ENCODE assay signal across 9 mouse cellular contexts in the genomic region with DNA sequence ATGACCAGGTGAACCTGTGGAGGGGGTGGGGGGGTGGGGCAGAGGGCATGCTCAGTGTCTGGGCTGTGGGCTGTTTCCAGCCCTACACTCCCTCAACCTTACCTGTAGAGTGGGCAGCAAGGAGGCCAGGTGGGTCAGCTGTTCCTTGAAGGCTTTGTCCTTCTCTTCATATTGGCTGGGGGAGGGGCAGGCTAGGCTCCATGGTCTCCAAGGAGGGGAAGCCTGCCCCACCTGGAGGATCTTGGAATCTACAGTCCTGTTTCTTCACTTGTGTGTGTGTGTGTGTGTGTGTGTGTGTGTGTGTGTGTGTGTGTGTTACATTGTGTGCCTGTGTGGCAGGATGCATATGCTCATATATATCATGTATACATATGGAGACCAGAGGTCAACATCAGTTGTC. TPM values are rescaled to one million over a fixed set of nuclear protein-coding genes. Genes with fewer than 3 reads are reported as not detected.
A peak's percentile ranks its signal among the peaks of the same experiment; 100 is the strongest.
DNase-seq lines count a peak whose midpoint lies in the region; ATAC-seq lines count a peak whose summit lies in the region.
"Had no signal": no experiment of that assay in that cellular context is flagged by ENCODE, and none has a peak within 500 bp of the region (broad histone marks: within the 10 kb centered on the region; RNA-seq: fewer than 3 reads in every experiment).

No protein-coding gene starts in this region.

- H3K4me3 ChIP-seq in hindbrain, embryonic 14.5 days (replicated peaks; ENCODE audit: low read length), result peak overlapping the region; percentile 36
- peak overlapping the region; percentile 29 for H3K4me3 ChIP-seq in neural tube, embryonic 14.5 days (ENCODE audit: low read depth, low read length)

- H3K4me2 ChIP-seq in hindbrain, embryonic 14.5 days (replicated peaks), result peak overlapping the region; percentile 71
- H3K4me2 ChIP-seq in neural tube, embryonic 14.5 days (ENCODE audit: low read depth, low read length), result peak overlapping the region; percentile 53

- peaks cover 89% of the 10 kb centered on the region for H3K27me3 ChIP-seq in hindbrain, embryonic 14.5 days (ENCODE audit: control insufficient read depth, insufficient read depth, low read length)
- peaks cover 66% of the 10 kb centered on the region for H3K27me3 ChIP-seq in neural tube, embryonic 14.5 days (ENCODE audit: control insufficient read depth, insufficient read depth, low read length)

- H3K4me1 ChIP-seq in hindbrain, embryonic 14.5 days (replicated peaks; ENCODE audit: control insufficient read depth, insufficient read depth, low read length), result peaks cover 21% of the 10 kb centered on the region; the same call in 1 of the 2 replicates
- peaks cover 9% of the 10 kb centered on the region; the same call in 1 of the 2 replicates for H3K4me1 ChIP-seq in neural tube, embryonic 14.5 days (ENCODE audit: control insufficient read depth, insufficient read depth, low read length)

- no peaks in the 10 kb centered on the region for H3K9me3 ChIP-seq in hindbrain, embryonic 14.5 days (ENCODE audit: control insufficient read depth, low read length)
- H3K9me3 ChIP-seq in neural tube, embryonic 14.5 days (ENCODE audit: control insufficient read depth, low read length), result no peaks in the 10 kb centered on the region

- H3K9ac ChIP-seq in hindbrain, embryonic 14.5 days, result no peak overlapping the region
- no peak overlapping the region for H3K9ac ChIP-seq in neural tube, embryonic 14.5 days (replicated peaks; ENCODE audit: low read depth, low read length)

- peak; percentile 65 for DNase-seq in adrenal gland, postnatal 14 days
- DNase-seq in adrenal gland, postnatal 10 days, result no peak
- peak; percentile 66 for DNase-seq in lung, postnatal 10 days
- DNase-seq in lung, adult 18-20 months, result no peak
- DNase-seq in hindbrain, embryonic 14.5 days (ENCODE audit: low spot score), result peak; percentile 63
- DNase-seq in adrenal gland, postnatal 4 days (ENCODE audit: low spot score in 2 of 2), result no peak
- no peak for DNase-seq in ovary, postnatal 10 days (ENCODE audit: low spot score)

- H3K27ac ChIP-seq in hindbrain, embryonic 14.5 days, result no peak overlapping the region
- no peak overlapping the region for H3K27ac ChIP-seq in neural tube, embryonic 14.5 days (ENCODE audit: low read depth, low read length)

- peaks cover 4% of the 10 kb centered on the region; the same call in 1 of the 2 replicates for H3K36me3 ChIP-seq in hindbrain, embryonic 14.5 days (replicated peaks; ENCODE audit: control insufficient read depth, insufficient read depth)
- peaks cover 3% of the 10 kb centered on the region; the same call in 1 of the 2 replicates for H3K36me3 ChIP-seq in neural tube, embryonic 14.5 days (ENCODE audit: control insufficient read depth, insufficient read depth, low read length)

- ATAC-seq in hindbrain, embryonic 14.5 days (ENCODE audit: low FRiP score), result peak; percentile 38; the same call in 1 of the 2 replicates
- no peak for ATAC-seq in neural tube, embryonic 14.5 days (ENCODE audit: low read depth)

RNA-seq across cellular contexts. Expression of a gene that starts 4.9 kb away (rescaled TPM):
- 0.26 TPM in 1 of 2 replicates, not detected in the other for total RNA-seq in adrenal gland, postnatal 14 days (2021)
- total RNA-seq in adrenal gland, postnatal 10 days (2021), result under 1 TPM in 1 of 2 experiments, not detected in 1; 0.70 TPM
- polyA plus RNA-seq in hindbrain, embryonic 14.5 days (2014; fragmentation: Nextera tagmentation; extraction: Ambion mirVana), result 5.6 and 6.9 TPM in 2 replicates
- polyA plus RNA-seq in neural tube, embryonic 14.5 days (2014; fragmentation: Nextera tagmentation; extraction: Ambion mirVana), result 5.9 and 8.4 TPM in 2 replicates
- 1 to 10 TPM; 1.2 to 1.3 TPM for total RNA-seq in adrenal gland, postnatal 4 days (2021)

RNA-seq across cellular contexts. Expression of a gene that starts 11.6 kb away (rescaled TPM):
- 493 and 564 TPM in 2 replicates for total RNA-seq in adrenal gland, postnatal 14 days (2021)
- total RNA-seq in adrenal gland, postnatal 10 days (2021), result 100 to 1,000 TPM; 484 to 487 TPM
- 154 and 178 TPM in 2 replicates for polyA plus RNA-seq in hindbrain, embryonic 14.5 days (2014; fragmentation: Nextera tagmentation; extraction: Ambion mirVana)
- 150 and 173 TPM in 2 replicates for polyA plus RNA-seq in neural tube, embryonic 14.5 days (2014; fragmentation: Nextera tagmentation; extraction: Ambion mirVana)
- total RNA-seq in adrenal gland, postnatal 4 days (2021), result 100 to 1,000 TPM; 608 to 640 TPM

RNA-seq across cellular contexts. Expression of a gene that starts 16.9 kb away (rescaled TPM):
- total RNA-seq in adrenal gland, postnatal 14 days (2021), result 36.9 and 39.6 TPM in 2 replicates
- total RNA-seq in adrenal gland, postnatal 10 days (2021), result 10 to 100 TPM; 30.4 to 31.6 TPM
- polyA plus RNA-seq in hindbrain, embryonic 14.5 days (2014; fragmentation: Nextera tagmentation; extraction: Ambion mirVana), result 20.6 and 22.8 TPM in 2 replicates
- polyA plus RNA-seq in neural tube, embryonic 14.5 days (2014; fragmentation: Nextera tagmentation; extraction: Ambion mirVana), result 16.6 and 24.9 TPM in 2 replicates
- 10 to 100 TPM; 35.4 to 35.5 TPM for total RNA-seq in adrenal gland, postnatal 4 days (2021)

RNA-seq across cellular contexts. Expression of a gene that starts 22.5 kb away (rescaled TPM):
- total RNA-seq in adrenal gland, postnatal 14 days (2021), result not detected in 2 replicates
- total RNA-seq in adrenal gland, postnatal 10 days (2021), result not detected
- 0.24 and 1.2 TPM in 2 replicates for polyA plus RNA-seq in hindbrain, embryonic 14.5 days (2014; fragmentation: Nextera tagmentation; extraction: Ambion mirVana)
- 0.36 and 0.68 TPM in 2 replicates for polyA plus RNA-seq in neural tube, embryonic 14.5 days (2014; fragmentation: Nextera tagmentation; extraction: Ambion mirVana)
- not detected for total RNA-seq in adrenal gland, postnatal 4 days (2021)
- total RNA-seq: layer of hippocampus, postnatal 14 days had no signal

RNA-seq across cellular contexts. Expression of a gene that starts 24.5 kb away (rescaled TPM):
- 7.1 and 8.0 TPM in 2 replicates for total RNA-seq in adrenal gland, postnatal 14 days (2021)
- 1 to 10 TPM; 8.8 TPM for total RNA-seq in adrenal gland, postnatal 10 days (2021)
- polyA plus RNA-seq in hindbrain, embryonic 14.5 days (2014; fragmentation: Nextera tagmentation; extraction: Ambion mirVana), result 41.9 and 46.7 TPM in 2 replicates
- 38.4 and 48.5 TPM in 2 replicates for polyA plus RNA-seq in neural tube, embryonic 14.5 days (2014; fragmentation: Nextera tagmentation; extraction: Ambion mirVana)
- 10 to 100 TPM; 19.0 to 24.7 TPM for total RNA-seq in adrenal gland, postnatal 4 days (2021)

Comparison
In these comparisons a context has a peak if more than half of its experiments do, and no peak if none do; other contexts are left out.
1. DNase-seq: peak in adrenal gland, postnatal 14 days (single experiment), lung, postnatal 10 days (single experiment) and hindbrain, embryonic 14.5 days (single experiment); none in adrenal gland, postnatal 10 days (single experiment), lung, adult 18-20 months (0 of 2), adrenal gland, postnatal 4 days (0 of 2) and ovary, postnatal 10 days (single experiment).